Mouse (Mus musculus) kidney, postnatal 0 days (tissue): ENCODE data around the gene Erlin1. TPM values are rescaled to one million over a fixed set of nuclear protein-coding genes. Genes with fewer than 3 reads are reported as not detected.

Experiments
- ATAC-seq: fragments of 200-750 bp; cut with Nextera tagmentation; replicated peaks from 2 replicates; pipeline ENCODE4 v1.8.0; 2017; ENCODE audit warnings: low read depth, moderate number of reproducible peaks, moderate TSS enrichment, moderate library complexity; ENCODE audit not compliant: low FRiP score
- DNase-seq: peaks from one replicate; pipeline ENCODE4 v3.0.0-alpha.2; 2016; ENCODE audit warnings: low spot score
- H3K27ac ChIP-seq: fragments of 300-500 bp; sonication (generic); 2 replicates; pipeline ENCODE4 v1.5.1; 2014; ENCODE audit warnings: mild to moderate bottlenecking
- H3K27me3 ChIP-seq: fragments of 300-500 bp; sonication (generic); 2 replicates; pipeline ENCODE4 v1.6.1; 2014; ENCODE audit warnings: low read length, mixed read lengths; ENCODE audit not compliant: insufficient read depth
- H3K36me3 ChIP-seq: fragments of 300-500 bp; sonication (generic); 2 replicates; pipeline ENCODE4 v1.6.1; 2014; ENCODE audit warnings: low read length, mixed read lengths; ENCODE audit not compliant: insufficient read depth
- H3K4me1 ChIP-seq: fragments of 300-500 bp; sonication (generic); replicated peaks from 2 replicates; pipeline ENCODE4 v1.6.1; 2014; ENCODE audit warnings: antibody characterized with exemption, low read length, mixed read lengths; ENCODE audit not compliant: insufficient read depth
- H3K4me2 ChIP-seq: fragments of 300-500 bp; sonication (generic); 2 replicates; pipeline ENCODE4 v1.6.1; 2014; ENCODE audit warnings: mild to moderate bottlenecking, low read length, moderate library complexity, mixed read lengths
- H3K4me3 ChIP-seq: fragments of 300-500 bp; sonication (generic); replicated peaks from 2 replicates; pipeline ENCODE4 v1.5.1; 2014; ENCODE audit warnings: low read depth, low read length
- H3K9ac ChIP-seq: fragments of 300-500 bp; sonication (generic); 2 replicates; pipeline ENCODE4 v1.6.1; 2014; ENCODE audit warnings: low read depth, low read length
- H3K9me3 ChIP-seq: fragments of 300-500 bp; sonication (generic); replicated peaks from 2 replicates; pipeline ENCODE4 v1.6.1; 2016; ENCODE audit warnings: low read length, inconsistent platforms, mixed read lengths
- CTCF ChIP-seq: IDR thresholded peaks from 2 replicates; pipeline ENCODE4 v1.5.1; 2016; ENCODE audit warnings: antibody characterized with exemption, low read depth, mild to moderate bottlenecking, moderate library complexity
- WGBS: fragments of 180-500 bp; shearing (Covaris S2); extraction: QIAGEN DNeasy Blood & Tissue Kit; methylation state at CpG from one replicate; pipeline ENCODE4 v1.1.7; 2014; 5-methylcytosine and 5-hydroxymethylcytosine counted together
- polyA plus RNA-seq: library from polyadenylated mRNA; unstranded; fragments of >200 nt; fragmentation: Nextera tagmentation; extraction: Ambion mirVana; gene quantifications from 2 replicates; pipeline ENCODE4 v1.2.1, GENCODE M21; 2015

Erlin1 gene
- polyA plus RNA-seq, 1 experiment from 2014 or later: 44.4 TPM

DNA sequence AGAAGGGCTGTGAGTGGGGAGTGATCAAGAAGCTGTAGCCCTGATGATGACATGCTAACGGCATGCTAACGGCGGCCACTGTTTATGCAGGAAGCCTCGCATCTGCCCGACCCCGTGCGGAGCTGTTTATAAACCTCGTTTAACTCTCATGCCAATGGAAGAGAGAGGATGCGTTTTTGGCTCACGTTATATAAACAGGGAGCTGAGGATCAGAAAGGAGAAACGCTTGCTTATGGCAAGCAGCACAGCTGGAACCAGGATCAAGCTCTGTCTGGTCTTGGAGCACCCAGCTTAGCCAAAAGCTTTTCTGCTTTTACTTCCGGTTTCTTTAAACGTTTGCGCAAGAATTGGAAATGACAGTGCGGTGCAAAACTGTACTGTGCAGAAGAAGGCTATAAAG lies 60.8 kb downstream of the Erlin1 start:
- no peaks in the 10 kb centered on the region for H3K9me3 ChIP-seq
- no peaks in the 10 kb centered on the region for H3K36me3 ChIP-seq
- no peak for TF ChIP-seq CTCF
- no peaks in the 10 kb centered on the region for H3K27me3 ChIP-seq
- no peak for ATAC-seq
- DNase-seq: no peak
- no peak overlapping the region for H3K27ac ChIP-seq
- 73% methylated on average over 15 of the region's 15 CpGs for WGBS
- no peak overlapping the region for H3K4me3 ChIP-seq
- H3K4me2 ChIP-seq: no peak overlapping the region
- no peak overlapping the region for H3K9ac ChIP-seq
- H3K4me1 ChIP-seq: no peaks in the 10 kb centered on the region

DNA sequence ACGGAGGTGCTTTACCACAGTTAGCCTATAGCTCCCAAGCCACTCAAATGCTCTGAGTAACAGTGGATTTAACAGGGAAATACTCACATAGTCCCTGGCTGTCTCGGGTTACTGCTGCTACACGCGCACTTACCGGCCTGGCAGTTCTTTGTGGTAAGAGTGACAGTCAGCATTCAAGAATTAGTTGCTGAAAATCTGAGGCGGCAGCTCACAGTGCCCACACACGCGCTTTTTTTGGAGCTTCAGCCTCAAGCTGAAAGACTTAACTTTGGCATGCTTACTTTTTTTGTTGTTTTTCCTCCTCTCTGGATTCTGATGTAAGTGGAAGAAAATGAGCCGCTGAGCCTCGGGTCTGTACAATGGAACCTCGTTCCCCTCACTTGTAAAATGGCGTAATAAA lies 62.4 kb downstream of the Erlin1 start:
- H3K4me1 ChIP-seq: no peaks in the 10 kb centered on the region
- H3K36me3 ChIP-seq: no peaks in the 10 kb centered on the region
- ATAC-seq (no peak), DNase-seq (no peak)
- no peak overlapping the region for H3K4me3 ChIP-seq
- no peak overlapping the region for H3K4me2 ChIP-seq
- 55% methylated on average over 12 of the region's 12 CpGs for WGBS
- H3K9me3 ChIP-seq: no peaks in the 10 kb centered on the region
- TF ChIP-seq CTCF: no peak
- H3K27ac ChIP-seq: no peak overlapping the region
- no peaks in the 10 kb centered on the region for H3K27me3 ChIP-seq
- H3K9ac ChIP-seq: no peak overlapping the region

DNA sequence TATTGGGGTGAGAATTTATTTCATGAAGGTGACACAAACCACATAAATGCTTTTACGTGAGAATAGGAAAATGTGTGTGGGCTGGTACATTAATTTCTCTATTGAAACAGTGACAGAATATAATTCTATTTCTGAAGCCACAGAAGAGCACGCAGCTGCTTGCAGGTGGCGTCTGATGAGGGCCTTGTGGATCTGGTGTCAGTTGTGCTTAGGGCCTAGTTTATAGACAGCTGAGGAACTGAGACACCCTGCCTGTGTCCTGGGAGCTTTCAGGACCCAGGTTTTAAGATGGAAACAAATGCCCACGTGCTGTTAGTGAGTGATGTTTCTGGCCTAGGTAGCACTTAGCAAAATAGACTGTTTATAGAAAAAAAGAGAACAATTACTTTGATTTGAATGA lies 64.6 kb downstream of the Erlin1 start:
- no peak for TF ChIP-seq CTCF
- no peak overlapping the region for H3K27ac ChIP-seq
- WGBS: 66% methylated on average over 4 of the region's 4 CpGs

DNA sequence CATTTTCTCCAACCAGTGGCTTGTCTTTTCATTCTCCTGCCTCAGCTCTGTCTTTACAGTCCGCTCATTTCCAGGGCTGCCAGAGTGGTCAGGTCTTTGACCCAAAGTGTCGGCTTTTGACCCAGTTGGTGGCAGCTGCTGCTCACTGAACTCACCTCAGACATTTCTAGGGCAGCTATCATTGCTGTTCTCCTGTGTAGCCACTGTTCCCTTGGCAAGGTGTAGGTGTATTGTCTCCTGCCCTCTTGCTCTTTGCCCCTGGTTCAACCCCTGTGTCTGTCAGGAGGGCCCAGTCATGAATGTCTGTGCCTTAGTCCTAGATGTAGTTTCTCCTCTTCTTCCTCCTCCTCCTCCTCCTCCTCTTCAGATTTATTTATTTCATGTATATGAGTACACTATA lies 65.3 kb downstream of the Erlin1 start:
- H3K27me3 ChIP-seq: no peaks in the 10 kb centered on the region
- ATAC-seq: no peak
- H3K36me3 ChIP-seq: no peaks in the 10 kb centered on the region
- no peak overlapping the region for H3K4me2 ChIP-seq
- DNase-seq: no peak
- no peaks in the 10 kb centered on the region for H3K9me3 ChIP-seq
- TF ChIP-seq CTCF: no peak
- no peak overlapping the region for H3K4me3 ChIP-seq
- WGBS: 94% methylated on average over 2 of the region's 2 CpGs
- no peak overlapping the region for H3K9ac ChIP-seq
- no peaks in the 10 kb centered on the region for H3K4me1 ChIP-seq
- H3K27ac ChIP-seq: no peak overlapping the region

More for the DNA sequence above, 64.6 kb downstream of the Erlin1 start:
- no peak for ATAC-seq
- no peaks in the 10 kb centered on the region for H3K36me3 ChIP-seq
- H3K27me3 ChIP-seq: no peaks in the 10 kb centered on the region
- H3K9me3 ChIP-seq: no peaks in the 10 kb centered on the region
- H3K9ac ChIP-seq: no peak overlapping the region
- no peak overlapping the region for H3K4me3 ChIP-seq
- H3K4me1 ChIP-seq: no peaks in the 10 kb centered on the region
- no peak overlapping the region for H3K4me2 ChIP-seq
- DNase-seq: no peak

DNA sequence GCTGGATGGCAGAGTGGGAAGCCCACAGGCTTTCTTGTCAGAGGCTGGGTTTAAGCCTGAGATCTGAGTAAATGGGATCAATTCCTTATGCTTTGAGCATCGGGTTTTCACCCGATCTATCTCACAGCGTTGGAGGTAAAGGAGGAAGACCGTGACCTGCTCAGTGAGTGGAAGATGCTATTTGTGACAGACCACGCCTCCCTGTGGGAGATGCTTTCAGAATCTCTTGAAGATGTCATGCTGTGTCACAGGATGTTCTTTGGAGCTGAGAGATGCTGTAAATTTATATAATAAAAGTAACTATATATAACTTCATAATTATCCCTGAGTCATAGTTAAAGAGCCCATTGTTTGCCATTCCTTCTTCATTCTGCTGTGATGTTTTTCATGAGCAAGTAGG lies 68.9 kb downstream of the Erlin1 start:
- WGBS: 84% methylated on average over 5 of the region's 5 CpGs

DNA sequence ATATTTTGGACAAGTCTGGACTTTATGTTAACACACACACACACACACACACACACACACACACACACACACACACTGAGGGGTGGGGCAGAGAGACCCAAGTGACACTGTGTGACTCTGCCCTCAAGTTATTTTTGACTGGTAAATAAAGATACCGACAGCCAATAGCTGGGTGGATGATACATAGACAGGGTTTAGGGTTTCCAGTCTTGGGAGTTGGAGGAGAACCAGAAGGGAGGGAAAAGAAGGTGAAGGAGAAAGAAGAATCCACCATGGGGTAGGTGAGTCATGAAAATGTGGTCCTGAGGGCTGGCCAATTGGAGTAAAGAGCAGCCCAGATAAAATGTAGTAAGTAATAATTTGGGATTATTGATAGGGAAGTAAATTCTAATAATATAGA lies 69.5 kb downstream of the Erlin1 start:
- no peak overlapping the region for H3K4me3 ChIP-seq
- no peak for TF ChIP-seq CTCF
- DNase-seq: no peak
- no peaks in the 10 kb centered on the region for H3K27me3 ChIP-seq
- no peaks in the 10 kb centered on the region for H3K4me1 ChIP-seq
- no peak overlapping the region for H3K27ac ChIP-seq
- 63% methylated on average over 1 of the region's 1 CpGs for WGBS
- H3K9ac ChIP-seq: no peak overlapping the region
- no peak overlapping the region for H3K4me2 ChIP-seq
- H3K9me3 ChIP-seq: no peaks in the 10 kb centered on the region
- no peaks in the 10 kb centered on the region for H3K36me3 ChIP-seq
- ATAC-seq: no peak

More for the DNA sequence above, 68.9 kb downstream of the Erlin1 start:
- no peaks in the 10 kb centered on the region for H3K4me1 ChIP-seq
- ATAC-seq: no peak
- H3K36me3 ChIP-seq: no peaks in the 10 kb centered on the region
- H3K4me2 ChIP-seq: no peak overlapping the region
- no peak for TF ChIP-seq CTCF
- DNase-seq: no peak
- no peaks in the 10 kb centered on the region for H3K9me3 ChIP-seq
- H3K4me3 ChIP-seq: no peak overlapping the region
- H3K27ac ChIP-seq: no peak overlapping the region
- H3K27me3 ChIP-seq: no peaks in the 10 kb centered on the region
- no peak overlapping the region for H3K9ac ChIP-seq

DNA sequence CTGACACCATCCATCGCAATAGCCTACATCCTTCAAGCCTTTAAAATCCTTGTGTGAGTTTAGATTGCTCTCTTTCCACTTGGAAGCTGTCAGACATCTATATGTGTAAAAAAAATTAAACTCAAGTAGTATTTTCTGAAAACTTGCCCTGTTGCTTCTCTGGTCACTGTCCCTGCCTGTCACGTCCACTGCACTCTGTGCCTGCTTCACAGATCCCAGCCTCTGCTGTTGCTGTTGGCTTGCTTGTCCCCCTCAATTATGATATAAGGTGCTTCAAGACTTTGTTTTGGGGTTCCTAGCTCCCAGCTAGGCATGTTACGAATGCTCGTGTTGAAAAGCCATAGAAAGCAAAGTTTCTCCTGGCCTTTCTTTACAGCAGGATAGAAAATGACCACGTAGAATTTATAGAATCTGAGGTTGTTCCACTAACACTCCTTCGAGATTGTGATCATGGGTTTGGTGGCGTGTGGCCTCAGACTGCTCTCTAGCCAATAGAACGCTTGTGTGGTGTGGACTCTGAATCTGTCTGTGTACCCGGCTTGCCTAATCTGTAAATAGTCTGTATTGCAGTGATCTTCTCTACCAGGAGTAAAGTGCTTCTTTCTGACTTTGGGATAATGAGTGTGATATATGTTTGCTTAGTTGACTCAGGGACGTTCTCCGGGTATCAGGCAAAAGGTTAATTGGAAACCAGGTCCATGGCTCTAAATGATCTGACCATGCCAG lies 70.6 kb downstream of the Erlin1 start:
- no peaks in the 10 kb centered on the region for H3K4me1 ChIP-seq
- WGBS: 72% methylated on average over 11 of the region's 11 CpGs
- TF ChIP-seq CTCF: no peak
- no peaks in the 10 kb centered on the region for H3K36me3 ChIP-seq
- no peak for ATAC-seq
- H3K4me3 ChIP-seq: no peak overlapping the region
- no peaks in the 10 kb centered on the region for H3K27me3 ChIP-seq
- H3K4me2 ChIP-seq: no peak overlapping the region
- H3K27ac ChIP-seq: no peak overlapping the region
- H3K9ac ChIP-seq: no peak overlapping the region
- no peaks in the 10 kb centered on the region for H3K9me3 ChIP-seq
- no peak for DNase-seq
